Mouse (Mus musculus): ENCODE data around the gene Tram2. TPM values are rescaled to one million over a fixed set of nuclear protein-coding genes. Genes with fewer than 3 reads are reported as not detected.

The Tram2 gene
- polyA plus RNA-seq, 1 experiment from 2014 or later = 8.1 TPM

- WGBS = 39% methylated on average over 13 of the region's 13 CpGs
- ATAC-seq = peak; percentile 37; the same call in 1 of the 2 replicates
- no peak overlapping the region for H3K4me3 ChIP-seq (ENCODE audit: low read depth, low read length)
- H3K27me3 ChIP-seq (replicated peaks; ENCODE audit: insufficient read depth, low read length) = no peaks in the 10 kb centered on the region
- H3K27ac ChIP-seq (ENCODE audit: low read length) = peak overlapping the region; percentile 60
- peak overlapping the region; percentile 0; the same call in 1 of the 2 replicates for H3K4me2 ChIP-seq (replicated peaks; ENCODE audit: low read depth, low read length)
- H3K36me3 ChIP-seq (ENCODE audit: insufficient read depth, low read length) = no peaks in the 10 kb centered on the region
- TF ChIP-seq CTCF (IDR thresholded peaks at IDR 0.05) (no peak), EP300 (IDR thresholded peaks at IDR 0.05) (peak; percentile 32; the same call in 1 of the 2 replicates)
- H3K9me3 ChIP-seq (ENCODE audit: low read length) = no peaks in the 10 kb centered on the region
- H3K9ac ChIP-seq (replicated peaks; ENCODE audit: low read depth) = no peak overlapping the region
- peaks cover 2% of the 10 kb centered on the region; the same call in 1 of the 2 replicates for H3K4me1 ChIP-seq (ENCODE audit: insufficient read depth, low read depth, low read length)
- peak; percentile 25 for DNase-seq (ENCODE audit: low spot score)
Observed at GRCm38 (mm10) chr1:21070658-21071057, 8.4 kb downstream of the Tram2 start.

- ATAC-seq = no peak
- 69% methylated on average over 12 of the region's 12 CpGs for WGBS
- peak overlapping the region; percentile 32; the same call in 1 of the 2 replicates for H3K27ac ChIP-seq (ENCODE audit: low read length)
- no peak overlapping the region for H3K4me3 ChIP-seq (ENCODE audit: low read depth, low read length)
- no peaks in the 10 kb centered on the region for H3K27me3 ChIP-seq (replicated peaks; ENCODE audit: insufficient read depth, low read length)
- H3K9ac ChIP-seq (replicated peaks; ENCODE audit: low read depth) = no peak overlapping the region
- 0 out of 2 replicates have a peak overlapping the region, but pooled peaks have one; percentile 0 for H3K4me2 ChIP-seq (replicated peaks; ENCODE audit: low read depth, low read length)
- H3K4me1 ChIP-seq (ENCODE audit: insufficient read depth, low read depth, low read length) = peaks cover 2% of the 10 kb centered on the region; the same call in 1 of the 2 replicates
- TF ChIP-seq EP300 (IDR thresholded peaks at IDR 0.05) (no peak), CTCF (IDR thresholded peaks at IDR 0.05) (no peak)
- H3K9me3 ChIP-seq (ENCODE audit: low read length) = no peaks in the 10 kb centered on the region
- H3K36me3 ChIP-seq (ENCODE audit: insufficient read depth, low read length) = no peaks in the 10 kb centered on the region
- DNase-seq (ENCODE audit: low spot score) = peak; percentile 14
Observed at GRCm38 (mm10) chr1:21069830-21070522, 9.1 kb downstream of the Tram2 start.

- H3K4me3 ChIP-seq (ENCODE audit: low read depth, low read length) = no peak overlapping the region
- peak; percentile 44 for DNase-seq (ENCODE audit: low spot score)
- no peak overlapping the region for H3K4me2 ChIP-seq (replicated peaks; ENCODE audit: low read depth, low read length)
- H3K9me3 ChIP-seq (ENCODE audit: low read length) = no peaks in the 10 kb centered on the region
- no peak overlapping the region for H3K9ac ChIP-seq (replicated peaks; ENCODE audit: low read depth)
- TF ChIP-seq CTCF (IDR thresholded peaks at IDR 0.05) (no peak), EP300 (IDR thresholded peaks at IDR 0.05) (no peak)
- H3K27ac ChIP-seq (ENCODE audit: low read length) = no peak overlapping the region
- peaks cover 2% of the 10 kb centered on the region; the same call in 1 of the 2 replicates for H3K4me1 ChIP-seq (ENCODE audit: insufficient read depth, low read depth, low read length)
- no peaks in the 10 kb centered on the region for H3K36me3 ChIP-seq (ENCODE audit: insufficient read depth, low read length)
- H3K27me3 ChIP-seq (replicated peaks; ENCODE audit: insufficient read depth, low read length) = no peaks in the 10 kb centered on the region
- 37% methylated on average over 1 of the region's 1 CpGs for WGBS
- ATAC-seq = peak; percentile 63
Observed at GRCm38 (mm10) chr1:21068491-21068890, 10.5 kb downstream of the Tram2 start.

GRCm38 (mm10) chr1:21067536-21068221, 11.3 kb downstream of the Tram2 start:
- Histone ChIP-seq H3K27ac (ENCODE audit: low read length) (no peak overlapping the region), H3K36me3 (ENCODE audit: insufficient read depth, low read length) (no peaks in the 10 kb centered on the region), H3K4me3 (ENCODE audit: low read depth, low read length) (no peak overlapping the region), H3K9ac (replicated peaks; ENCODE audit: low read depth) (no peak overlapping the region), H3K27me3 (replicated peaks; ENCODE audit: insufficient read depth, low read length) (no peaks in the 10 kb centered on the region), H3K9me3 (ENCODE audit: low read length) (no peaks in the 10 kb centered on the region), H3K4me2 (replicated peaks; ENCODE audit: low read depth, low read length) (no peak overlapping the region), H3K4me1 (ENCODE audit: insufficient read depth, low read depth, low read length) (peaks cover 2% of the 10 kb centered on the region; the same call in 1 of the 2 replicates)
- DNase-seq (ENCODE audit: low spot score) = peak; percentile 22
- WGBS = 73% methylated on average over 11 of the region's 11 CpGs
- no peak for ATAC-seq
- TF ChIP-seq CTCF (IDR thresholded peaks at IDR 0.05) (no peak), EP300 (IDR thresholded peaks at IDR 0.05) (no peak)

- Histone ChIP-seq H3K36me3 (ENCODE audit: insufficient read depth, low read length) (no peaks in the 10 kb centered on the region), H3K4me3 (ENCODE audit: low read depth, low read length) (no peak overlapping the region), H3K27me3 (replicated peaks; ENCODE audit: insufficient read depth, low read length) (no peaks in the 10 kb centered on the region), H3K27ac (ENCODE audit: low read length) (no peak overlapping the region), H3K4me2 (replicated peaks; ENCODE audit: low read depth, low read length) (no peak overlapping the region), H3K9ac (replicated peaks; ENCODE audit: low read depth) (no peak overlapping the region), H3K9me3 (ENCODE audit: low read length) (no peaks in the 10 kb centered on the region), H3K4me1 (ENCODE audit: insufficient read depth, low read depth, low read length) (no peaks in the 10 kb centered on the region)
- no peak for ATAC-seq
- DNase-seq (ENCODE audit: low spot score) = no peak
- TF ChIP-seq CTCF (IDR thresholded peaks at IDR 0.05) (no peak), EP300 (IDR thresholded peaks at IDR 0.05) (no peak)
- WGBS = 89% methylated on average over 5 of the region's 5 CpGs
Observed at GRCm38 (mm10) chr1:21064153-21064552, 14.9 kb downstream of the Tram2 start.

GRCm38 (mm10) chr1:21059385-21060109, 19.5 kb downstream of the Tram2 start:
- Histone ChIP-seq H3K4me2 (replicated peaks; ENCODE audit: low read depth, low read length) (no peak overlapping the region), H3K4me3 (ENCODE audit: low read depth, low read length) (no peak overlapping the region), H3K27ac (ENCODE audit: low read length) (no peak overlapping the region), H3K4me1 (ENCODE audit: insufficient read depth, low read depth, low read length) (no peaks in the 10 kb centered on the region), H3K36me3 (ENCODE audit: insufficient read depth, low read length) (no peaks in the 10 kb centered on the region), H3K9me3 (ENCODE audit: low read length) (no peaks in the 10 kb centered on the region), H3K9ac (replicated peaks; ENCODE audit: low read depth) (no peak overlapping the region), H3K27me3 (replicated peaks; ENCODE audit: insufficient read depth, low read length) (no peaks in the 10 kb centered on the region)
- WGBS = 81% methylated on average over 5 of the region's 5 CpGs
- DNase-seq (ENCODE audit: low spot score) (no peak), ATAC-seq (no peak)
- no peak for TF ChIP-seq CTCF (IDR thresholded peaks at IDR 0.05)
- TF ChIP-seq EP300 (IDR thresholded peaks at IDR 0.05) = no peak
